Mouse (Mus musculus) erythroblast, embryonic 14.5 days (primary cell): ENCODE measurements around the gene Rrh.

Experiments
- GATA1 ChIP-seq: IDR thresholded peaks from 2 replicates; pipeline ENCODE4 v1.6.1; 2012; ENCODE audit warnings: low read length, inconsistent platforms, mixed read lengths
- TAL1 ChIP-seq: IDR thresholded peaks from 3 replicates; pipeline ENCODE4 v1.6.1; 2012; ENCODE audit warnings: low read length, inconsistent platforms, mixed read lengths

- no peak for TF ChIP-seq GATA1
- no peak for TF ChIP-seq TAL1
Measured at GRCm38 (mm10) chr3:129822206-129822775, at the start of gene Rrh.
